Mouse (Mus musculus) cerebellum, adult 2 months (tissue): ENCODE results near the gene Slc16a14.
"Not testable (repeated sequence)": the region's sequence is repeated elsewhere in the genome, so short reads cannot be mapped to it uniquely, and the experiment has no call there.

Experiments used
- CTCF ChIP-seq: fragments of 200-500 bp; IDR thresholded peaks from 2 replicates; pipeline ENCODE4 v1.5.1; 2011; ENCODE audit warnings: low read depth, mild to moderate bottlenecking, control low read depth, low read length, moderate library complexity, borderline replicate concordance; ENCODE audit not compliant: insufficient read depth
- POLR2A ChIP-seq: fragments of 200-500 bp; IDR thresholded peaks from 2 replicates; pipeline ENCODE4 v1.6.1; 2011; ENCODE audit warnings: low read length, control low read depth, borderline replicate concordance; ENCODE audit not compliant: insufficient read depth

DNA sequence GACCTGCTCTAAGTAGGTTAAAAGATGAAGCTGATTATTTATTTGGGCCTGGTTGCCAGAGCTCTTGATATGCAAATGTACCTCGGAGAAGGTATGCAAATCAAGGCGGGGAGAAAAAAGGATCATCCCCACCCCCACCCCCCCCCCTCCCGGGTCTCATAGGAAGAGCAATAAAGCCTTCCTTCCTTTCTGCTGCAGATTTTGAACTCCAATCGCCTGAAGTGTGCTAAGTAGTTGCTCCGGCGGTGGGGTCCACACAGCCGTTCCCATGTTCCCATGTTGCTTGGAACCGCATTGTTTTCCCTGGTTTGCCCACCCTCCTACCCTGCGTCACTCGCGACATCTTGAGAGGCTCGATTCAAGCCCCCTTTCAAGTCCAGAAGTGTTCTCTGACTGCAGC, 26.8 kb upstream of the Slc16a14 start:
- TF ChIP-seq POLR2A, CTCF: not testable (repeated sequence)
